Mouse (Mus musculus): ENCODE data around the gene Lamc1. TPM values are rescaled to one million over a fixed set of nuclear protein-coding genes. Genes with fewer than 3 reads are reported as not detected.

Gene Lamc1
- polyA plus RNA-seq, 1 experiment from 2014 or later: 41.6 TPM

DNA sequence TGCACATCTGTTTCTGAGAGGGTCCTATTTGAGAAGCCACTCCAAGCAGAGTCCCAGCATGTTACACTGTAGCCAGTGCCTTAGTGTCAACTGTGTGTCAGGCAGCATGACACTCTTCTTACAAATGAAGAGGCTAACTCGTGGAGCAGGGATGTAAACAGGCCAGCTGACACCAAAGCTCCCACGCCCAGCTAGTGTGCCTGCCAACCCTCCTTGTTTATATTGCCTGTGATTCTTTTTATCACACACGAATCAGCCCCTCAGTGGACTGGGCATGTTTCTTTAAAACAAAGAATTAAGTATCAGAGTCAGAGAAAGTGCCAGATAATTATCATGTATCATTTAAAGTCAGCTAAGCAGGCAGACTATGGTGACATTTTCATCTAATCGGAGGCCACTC lies 104.7 kb downstream of the Lamc1 start:
- H3K36me3 ChIP-seq (ENCODE audit: control insufficient read depth, insufficient read depth, low read length): peaks cover 43% of the 10 kb centered on the region
- H3K9ac ChIP-seq (ENCODE audit: low read length): no peak overlapping the region
- H3K4me2 ChIP-seq (replicated peaks; ENCODE audit: low read depth): no peak overlapping the region
- WGBS: 36% methylated on average over 4 of the region's 4 CpGs
- H3K4me3 ChIP-seq (ENCODE audit: low read depth, low read length): no peak overlapping the region
- ATAC-seq (ENCODE audit: low FRiP score, low TSS enrichment) (no peak), DNase-seq (ENCODE audit: low spot score) (no peak)
- no peak for TF ChIP-seq EP300 (optimal IDR thresholded peaks at IDR 0.05)
- no peak for TF ChIP-seq CTCF (IDR thresholded peaks at IDR 0.05; ENCODE audit: low read depth)
- no peaks in the 10 kb centered on the region for H3K9me3 ChIP-seq (ENCODE audit: control insufficient read depth, low read length)
- H3K4me1 ChIP-seq (replicated peaks; ENCODE audit: control insufficient read depth, insufficient read depth): no peaks in the 10 kb centered on the region
- H3K27me3 ChIP-seq (ENCODE audit: control insufficient read depth, insufficient read depth, low read length): no peaks in the 10 kb centered on the region
- no peak overlapping the region for H3K27ac ChIP-seq (replicated peaks)

DNA sequence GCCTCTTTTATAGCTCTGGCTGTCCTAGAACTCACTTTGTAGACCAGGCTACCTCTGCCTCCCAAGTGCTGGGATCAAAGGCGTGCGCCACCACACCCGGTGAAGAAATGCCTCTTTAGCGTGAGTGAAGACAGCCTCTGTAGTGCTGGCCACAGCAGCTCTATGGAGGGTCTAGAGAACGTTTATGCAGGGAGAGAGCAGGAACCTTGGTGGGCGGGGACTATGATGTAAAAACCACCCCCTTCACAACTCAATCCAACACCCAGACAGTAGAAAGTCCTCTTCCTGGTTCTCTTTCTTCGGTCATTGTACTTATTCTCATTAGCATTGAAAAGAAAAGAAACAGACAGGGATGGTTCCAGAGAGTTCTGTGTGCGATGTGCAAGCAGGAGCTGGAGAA lies 105.5 kb downstream of the Lamc1 start:
- 81% methylated on average over 8 of the region's 8 CpGs for WGBS
- H3K9ac ChIP-seq (ENCODE audit: low read length): no peak overlapping the region
- no peak overlapping the region for H3K4me2 ChIP-seq (replicated peaks; ENCODE audit: low read depth)
- ATAC-seq (ENCODE audit: low FRiP score, low TSS enrichment) (no peak), DNase-seq (ENCODE audit: low spot score) (no peak)
- H3K27me3 ChIP-seq (ENCODE audit: control insufficient read depth, insufficient read depth, low read length): no peaks in the 10 kb centered on the region
- no peaks in the 10 kb centered on the region for H3K9me3 ChIP-seq (ENCODE audit: control insufficient read depth, low read length)
- H3K4me3 ChIP-seq (ENCODE audit: low read depth, low read length): no peak overlapping the region
- H3K4me1 ChIP-seq (replicated peaks; ENCODE audit: control insufficient read depth, insufficient read depth): no peaks in the 10 kb centered on the region
- H3K36me3 ChIP-seq (ENCODE audit: control insufficient read depth, insufficient read depth, low read length): peaks cover 40% of the 10 kb centered on the region
- H3K27ac ChIP-seq (replicated peaks): no peak overlapping the region
- TF ChIP-seq CTCF (IDR thresholded peaks at IDR 0.05; ENCODE audit: low read depth): no peak
- no peak for TF ChIP-seq EP300 (optimal IDR thresholded peaks at IDR 0.05)

DNA sequence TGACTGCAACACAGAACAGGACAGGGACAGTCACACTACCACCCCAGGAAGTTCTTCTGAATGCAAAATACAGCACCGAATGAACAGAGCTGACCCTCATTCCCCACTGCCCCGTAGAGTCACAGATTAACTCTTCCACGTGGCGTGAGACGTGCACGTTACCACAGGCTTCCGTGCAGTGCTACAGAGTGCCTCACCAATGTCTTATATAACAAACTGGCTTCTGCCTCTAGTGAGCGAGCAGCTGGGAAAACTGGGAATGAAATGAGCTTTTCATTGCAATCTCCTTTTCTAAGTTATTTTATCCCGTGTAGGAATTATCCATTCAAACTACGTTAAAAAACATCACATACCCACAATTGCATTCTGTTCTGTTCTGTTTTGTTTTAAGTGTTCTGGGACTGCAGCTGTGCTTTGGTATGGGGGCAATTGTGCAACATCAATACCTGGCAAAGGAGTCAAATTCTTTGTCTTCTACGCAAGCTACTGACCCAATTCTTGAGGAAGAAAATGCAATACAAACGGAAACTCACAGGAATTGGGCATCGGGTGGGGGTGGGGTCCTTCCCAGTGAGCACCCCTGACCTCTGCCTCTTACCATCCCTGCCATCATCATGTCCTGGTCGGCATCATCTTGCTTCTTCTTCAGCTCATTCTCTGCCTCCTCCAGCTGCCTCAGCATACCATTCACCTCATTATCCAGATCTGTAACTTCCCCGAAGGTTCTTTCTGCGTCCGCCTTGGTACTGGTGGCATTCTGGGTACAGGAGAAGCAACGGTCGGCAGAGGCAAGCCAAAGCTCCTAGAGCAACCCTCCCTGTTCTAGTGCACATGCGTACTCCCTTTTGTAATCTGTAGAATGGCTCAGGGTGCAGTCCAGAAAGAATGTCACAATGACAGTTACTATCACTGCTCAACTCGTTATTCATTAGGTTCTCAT lies 106.5 kb downstream of the Lamc1 start:
- WGBS: 88% methylated on average over 21 of the region's 21 CpGs
- no peak for TF ChIP-seq CTCF (IDR thresholded peaks at IDR 0.05; ENCODE audit: low read depth)
- Histone ChIP-seq H3K4me3 (ENCODE audit: low read depth, low read length) (no peak overlapping the region), H3K9ac (ENCODE audit: low read length) (no peak overlapping the region), H3K36me3 (ENCODE audit: control insufficient read depth, insufficient read depth, low read length) (peaks cover 38% of the 10 kb centered on the region), H3K4me2 (replicated peaks; ENCODE audit: low read depth) (no peak overlapping the region), H3K4me1 (replicated peaks; ENCODE audit: control insufficient read depth, insufficient read depth) (no peaks in the 10 kb centered on the region), H3K27ac (replicated peaks) (no peak overlapping the region), H3K9me3 (ENCODE audit: control insufficient read depth, low read length) (no peaks in the 10 kb centered on the region), H3K27me3 (ENCODE audit: control insufficient read depth, insufficient read depth, low read length) (no peaks in the 10 kb centered on the region)
- DNase-seq (ENCODE audit: low spot score): no peak
- ATAC-seq (ENCODE audit: low FRiP score, low TSS enrichment): no peak

DNA sequence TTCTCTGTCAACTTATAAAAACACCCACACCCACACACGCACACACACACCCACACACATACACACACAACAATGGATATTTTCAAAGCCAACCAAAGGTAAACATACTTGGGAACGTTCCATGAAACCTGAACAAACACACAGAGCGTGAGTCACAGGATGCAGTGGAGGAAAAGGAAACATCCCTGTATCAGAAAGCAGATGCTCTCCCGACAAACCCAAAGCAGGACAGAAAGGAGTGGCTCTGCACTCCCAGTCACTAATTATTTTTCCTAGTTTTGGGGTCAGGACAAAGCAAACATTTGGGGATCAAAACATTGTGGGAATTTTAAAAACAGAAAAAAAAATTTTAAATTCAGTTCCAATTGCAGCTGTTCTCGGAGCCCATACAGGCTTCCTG lies 108.3 kb downstream of the Lamc1 start:
- H3K27me3 ChIP-seq (ENCODE audit: control insufficient read depth, insufficient read depth, low read length): no peaks in the 10 kb centered on the region
- H3K9ac ChIP-seq (ENCODE audit: low read length): no peak overlapping the region
- ATAC-seq (ENCODE audit: low FRiP score, low TSS enrichment): peak; percentile 84
- H3K4me2 ChIP-seq (replicated peaks; ENCODE audit: low read depth): no peak overlapping the region
- no peak overlapping the region for H3K27ac ChIP-seq (replicated peaks)
- no peak overlapping the region for H3K4me3 ChIP-seq (ENCODE audit: low read depth, low read length)
- no peaks in the 10 kb centered on the region for H3K9me3 ChIP-seq (ENCODE audit: control insufficient read depth, low read length)
- H3K36me3 ChIP-seq (ENCODE audit: control insufficient read depth, insufficient read depth, low read length): peaks cover 41% of the 10 kb centered on the region
- WGBS: 56% methylated on average over 5 of the region's 5 CpGs
- DNase-seq (ENCODE audit: low spot score): peak; percentile 40
- no peaks in the 10 kb centered on the region for H3K4me1 ChIP-seq (replicated peaks; ENCODE audit: control insufficient read depth, insufficient read depth)
- no peak for TF ChIP-seq CTCF (IDR thresholded peaks at IDR 0.05; ENCODE audit: low read depth)
- no peak for TF ChIP-seq EP300 (optimal IDR thresholded peaks at IDR 0.05)

DNA sequence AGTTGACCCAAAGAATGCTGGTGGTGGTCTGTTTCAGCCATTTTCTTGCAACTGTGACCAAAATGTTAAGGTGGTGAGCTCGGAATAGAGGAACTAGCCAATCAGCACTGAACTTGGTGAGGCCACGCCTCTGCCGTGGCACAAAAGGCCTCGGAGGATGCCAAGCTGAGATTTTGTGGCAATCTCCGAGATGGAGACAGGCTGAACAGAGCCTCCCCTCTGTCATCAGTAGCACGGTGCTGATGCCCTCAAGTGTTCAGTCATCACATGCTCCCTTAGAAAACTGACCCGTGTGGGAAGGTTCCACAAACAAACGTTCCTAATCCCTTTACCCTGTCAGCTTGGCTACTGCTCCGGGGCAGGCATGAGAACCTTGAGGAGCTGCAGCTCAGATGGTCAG lies 113.2 kb downstream of the Lamc1 start:
- no peaks in the 10 kb centered on the region for H3K27me3 ChIP-seq (ENCODE audit: control insufficient read depth, insufficient read depth, low read length)
- no peak overlapping the region for H3K9ac ChIP-seq (ENCODE audit: low read length)
- DNase-seq (ENCODE audit: low spot score) (no peak), ATAC-seq (ENCODE audit: low FRiP score, low TSS enrichment) (no peak)
- H3K9me3 ChIP-seq (ENCODE audit: control insufficient read depth, low read length): no peaks in the 10 kb centered on the region
- H3K36me3 ChIP-seq (ENCODE audit: control insufficient read depth, insufficient read depth, low read length): peaks cover 18% of the 10 kb centered on the region
- H3K4me3 ChIP-seq (ENCODE audit: low read depth, low read length): no peak overlapping the region
- no peak overlapping the region for H3K27ac ChIP-seq (replicated peaks)
- WGBS: 52% methylated on average over 9 of the region's 9 CpGs
- H3K4me1 ChIP-seq (replicated peaks; ENCODE audit: control insufficient read depth, insufficient read depth): no peaks in the 10 kb centered on the region
- TF ChIP-seq EP300 (optimal IDR thresholded peaks at IDR 0.05): no peak
- TF ChIP-seq CTCF (IDR thresholded peaks at IDR 0.05; ENCODE audit: low read depth): no peak
- no peak overlapping the region for H3K4me2 ChIP-seq (replicated peaks; ENCODE audit: low read depth)

DNA sequence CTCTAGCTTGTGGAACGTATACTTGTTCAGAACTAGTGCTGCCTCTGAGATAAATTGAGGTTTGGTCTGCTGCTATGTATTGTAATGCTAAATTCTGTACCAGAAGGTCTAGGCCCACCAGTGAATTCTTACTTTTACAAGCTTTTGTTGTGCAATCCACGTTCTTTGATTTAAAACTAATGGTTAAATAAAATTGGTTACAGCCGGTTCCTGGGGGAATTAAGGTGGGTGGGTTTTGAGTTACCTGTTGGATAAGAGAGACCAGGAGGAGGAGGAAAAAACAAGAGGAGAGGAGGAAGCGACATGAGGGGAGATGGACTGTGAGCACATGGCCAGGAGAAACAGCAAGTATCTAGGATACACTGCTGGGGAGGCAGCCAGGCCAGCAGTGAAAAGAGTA lies 116.1 kb downstream of the Lamc1 start:
- no peaks in the 10 kb centered on the region for H3K9me3 ChIP-seq (ENCODE audit: control insufficient read depth, low read length)
- no peak overlapping the region for H3K4me3 ChIP-seq (ENCODE audit: low read depth, low read length)
- no peaks in the 10 kb centered on the region for H3K4me1 ChIP-seq (replicated peaks; ENCODE audit: control insufficient read depth, insufficient read depth)
- no peak overlapping the region for H3K9ac ChIP-seq (ENCODE audit: low read length)
- no peak overlapping the region for H3K27ac ChIP-seq (replicated peaks)
- no peak overlapping the region for H3K4me2 ChIP-seq (replicated peaks; ENCODE audit: low read depth)
- 90% methylated on average over 4 of the region's 4 CpGs for WGBS
- peaks cover 15% of the 10 kb centered on the region for H3K36me3 ChIP-seq (ENCODE audit: control insufficient read depth, insufficient read depth, low read length)
- TF ChIP-seq EP300 (optimal IDR thresholded peaks at IDR 0.05) (no peak), CTCF (IDR thresholded peaks at IDR 0.05; ENCODE audit: low read depth) (no peak)
- H3K27me3 ChIP-seq (ENCODE audit: control insufficient read depth, insufficient read depth, low read length): no peaks in the 10 kb centered on the region
- DNase-seq (ENCODE audit: low spot score) (no peak), ATAC-seq (ENCODE audit: low FRiP score, low TSS enrichment) (no peak)

All from stomach, postnatal 0 days (tissue).